Mouse (Mus musculus) heart, adult 2 months (tissue): ENCODE measurements around the gene Arntl.

ENCODE experiments used
- CTCF ChIP-seq: fragments of 200-600 bp; IDR thresholded peaks from 2 replicates; pipeline ENCODE4 v1.8.1; 2022; ENCODE audit warnings: antibody characterized with exemption, mild to moderate bottlenecking, moderate library complexity
- EP300 ChIP-seq: fragments of 200-500 bp; IDR thresholded peaks from 2 replicates; pipeline ENCODE4 v1.6.1; 2011; ENCODE audit warnings: low read depth, low read length, control low read depth; ENCODE audit not compliant: insufficient read depth
- POLR2A ChIP-seq: fragments of 200-500 bp; IDR thresholded peaks from 2 replicates; pipeline ENCODE4 v1.6.1; 2011; ENCODE audit warnings: mild to moderate bottlenecking, low read depth, low read length, control low read depth; ENCODE audit not compliant: insufficient read depth

GRCm38 (mm10) chr7:113278493-113278892 is 71.2 kb downstream of the Arntl start:
- TF ChIP-seq POLR2A = no peak
- no peak for TF ChIP-seq CTCF
- TF ChIP-seq EP300 = no peak
